Mouse (Mus musculus) MEL (cell line): Measurements from ENCODE around the gene Chrdl1. TPM values are rescaled to one million over a fixed set of nuclear protein-coding genes. Genes with fewer than 3 reads are reported as not detected.

Experiments
- DNase-seq: peaks from one replicate; pipeline ENCODE4 v3.0.0; 2011; ENCODE audit warnings: low read depth, low spot score
- H3K27ac ChIP-seq: 2 replicates; pipeline ENCODE4 v1.5.1; 2012; ENCODE audit warnings: low read depth, mild to moderate bottlenecking, control low read depth, low read length, moderate library complexity; ENCODE audit not compliant: control insufficient read depth
- H3K27me3 ChIP-seq, 2 experiments: fragments of 150-350 bp in 1 of 2; sonication (generic) in 1 of 2; 2 replicates each; pipeline ENCODE4 v1.6.1; 2012; ENCODE audit warnings: low read length in 2 of 2, mild to moderate bottlenecking in 2 of 2, improper control_type of control experiment in 1 of 2, moderate library complexity in 1 of 2; ENCODE audit not compliant: insufficient read depth in 2 of 2, control insufficient read depth in 1 of 2
- H3K36me3 ChIP-seq, 2 experiments: 2 replicates each; pipeline ENCODE4 v1.6.1; 2012 to 2014; ENCODE audit warnings: low read length in 2 of 2, improper control_type of control experiment in 1 of 2, inconsistent platforms in 1 of 2, mild to moderate bottlenecking in 1 of 2; ENCODE audit not compliant: insufficient read depth in 2 of 2, control insufficient read depth in 1 of 2
- H3K4me1 ChIP-seq, 2 experiments: fragments of 150-350 bp in 1 of 2; sonication (generic) in 1 of 2; 2 replicates each; pipeline ENCODE4 v1.6.1; 2012; ENCODE audit warnings: low read length in 2 of 2, improper control_type of control experiment in 1 of 2, mild to moderate bottlenecking in 1 of 2; ENCODE audit not compliant: insufficient read depth in 2 of 2, control insufficient read depth in 1 of 2
- H3K4me3 ChIP-seq, 2 experiments: fragments of 150-350 bp in 1 of 2; sonication (generic) in 1 of 2; 2 replicates each; pipeline ENCODE4 v1.5.1; 2012; ENCODE audit warnings: low read depth in 2 of 2, low read length in 2 of 2, mild to moderate bottlenecking in 2 of 2, moderate library complexity in 2 of 2, control low read depth in 1 of 2, improper control_type of control experiment in 1 of 2; ENCODE audit not compliant: control insufficient read depth in 1 of 2, insufficient read depth in 1 of 2
- H3K79me2 ChIP-seq: 2 replicates; pipeline ENCODE4 v1.6.1; 2012; ENCODE audit warnings: mild to moderate bottlenecking, low read length, moderate library complexity; ENCODE audit not compliant: control insufficient read depth, poor library complexity, insufficient read depth
- H3K9ac ChIP-seq: 2 replicates; pipeline ENCODE4 v1.6.1; 2012; ENCODE audit warnings: low read depth, mild to moderate bottlenecking, control low read depth, low read length, moderate library complexity; ENCODE audit not compliant: control insufficient read depth, poor library complexity, severe bottlenecking
- H3K9me3 ChIP-seq: fragments of 150-350 bp; sonication (generic); replicated peaks from 2 replicates; pipeline ENCODE4 v1.6.1; 2012; ENCODE audit warnings: mild to moderate bottlenecking, low read length, improper control_type of control experiment, moderate library complexity; ENCODE audit not compliant: insufficient read depth
- BHLHE40 ChIP-seq: IDR thresholded peaks from 2 replicates; pipeline ENCODE4 v1.6.1; 2012; ENCODE audit warnings: low read depth, mild to moderate bottlenecking, inconsistent platforms, low read length, improper control_type of control experiment, borderline replicate concordance
- CHD1 ChIP-seq: IDR thresholded peaks from 2 replicates; pipeline ENCODE4 v1.6.1; 2012; ENCODE audit warnings: low read depth, mild to moderate bottlenecking, inconsistent platforms, low read length, improper control_type of control experiment
- ELF1 ChIP-seq: IDR thresholded peaks from 2 replicates; pipeline ENCODE4 v1.6.1; 2014; ENCODE audit warnings: low read depth, mild to moderate bottlenecking, inconsistent platforms, low read length, improper control_type of control experiment, moderate library complexity
- EP300 ChIP-seq, 2 experiments: IDR thresholded peaks; 2 replicates each; pipeline ENCODE4 v1.6.1; 2011; ENCODE audit warnings: improper control_type of control experiment in 2 of 2, low read length in 2 of 2, low read depth in 1 of 2, mild to moderate bottlenecking in 1 of 2
- ETS1 ChIP-seq: IDR thresholded peaks from 2 replicates; pipeline ENCODE4 v1.6.1; 2012; ENCODE audit warnings: low read depth, mild to moderate bottlenecking, inconsistent platforms, low read length, improper control_type of control experiment, moderate library complexity
- HCFC1 ChIP-seq: IDR thresholded peaks from 2 replicates; pipeline ENCODE4 v1.6.1; 2012; ENCODE audit warnings: low read depth, mild to moderate bottlenecking, inconsistent platforms, low read length, improper control_type of control experiment, moderate library complexity
- JUND ChIP-seq: IDR thresholded peaks from 2 replicates; pipeline ENCODE4 v1.6.1; 2011; ENCODE audit warnings: low read depth, mild to moderate bottlenecking, improper control_type of control experiment, low read length
- KAT2A ChIP-seq: conservative IDR thresholded peaks from 2 replicates; pipeline ENCODE4 v1.6.1; 2012; ENCODE audit warnings: low read depth, low read length, improper control_type of control experiment, inconsistent platforms
- MAX ChIP-seq: IDR thresholded peaks from 2 replicates; pipeline ENCODE4 v1.6.1; 2011; ENCODE audit warnings: low read length, improper control_type of control experiment
- MEF2A ChIP-seq: IDR thresholded peaks from 2 replicates; pipeline ENCODE4 v1.6.1; 2014; ENCODE audit warnings: low read depth, mild to moderate bottlenecking, inconsistent platforms, low read length, improper control_type of control experiment; ENCODE audit not compliant: poor library complexity, insufficient replicate concordance, severe bottlenecking; ENCODE audit errors: extremely low read depth
- MXI1 ChIP-seq: IDR thresholded peaks from 2 replicates; pipeline ENCODE4 v1.6.1; 2011; ENCODE audit warnings: mild to moderate bottlenecking, low read depth, low read length, improper control_type of control experiment
- MYB ChIP-seq: IDR thresholded peaks from 2 replicates; pipeline ENCODE4 v1.6.1; 2011; ENCODE audit warnings: mild to moderate bottlenecking, low read depth, low read length, improper control_type of control experiment
- MYC ChIP-seq: IDR thresholded peaks from 2 replicates; pipeline ENCODE4 v1.6.1; 2011; ENCODE audit warnings: low read depth, mild to moderate bottlenecking, low read length, improper control_type of control experiment, moderate library complexity
- NELFE ChIP-seq: IDR thresholded peaks from 2 replicates; pipeline ENCODE4 v1.6.1; 2011; ENCODE audit warnings: low read depth, low read length, improper control_type of control experiment
- NRF1 ChIP-seq: IDR thresholded peaks from 2 replicates; pipeline ENCODE4 v1.6.1; 2014; ENCODE audit warnings: low read depth, mild to moderate bottlenecking, inconsistent platforms, low read length, improper control_type of control experiment, moderate library complexity; ENCODE audit not compliant: poor library complexity, insufficient read depth, severe bottlenecking
- POLR2A ChIP-seq, 2 experiments: IDR thresholded peaks; 2 replicates each; pipeline ENCODE4 v1.6.1; 2011 to 2012; ENCODE audit warnings: low read length in 2 of 2, mild to moderate bottlenecking in 2 of 2, control low read depth in 1 of 2, improper control_type of control experiment in 1 of 2, low read depth in 1 of 2, moderate library complexity in 1 of 2; ENCODE audit not compliant: control insufficient read depth in 1 of 2, insufficient read depth in 1 of 2, poor library complexity in 1 of 2
- POLR2AphosphoS5 ChIP-seq: IDR thresholded peaks from 2 replicates; pipeline ENCODE4 v1.6.1; 2012; ENCODE audit warnings: low read depth, borderline replicate concordance, mild to moderate bottlenecking, inconsistent platforms, low read length, moderate library complexity, mixed read lengths
- RCOR1 ChIP-seq: IDR thresholded peaks from 2 replicates; pipeline ENCODE4 v1.6.1; 2012; ENCODE audit warnings: low read depth, mild to moderate bottlenecking, inconsistent platforms, low read length, improper control_type of control experiment
- SIN3A ChIP-seq: IDR thresholded peaks from 2 replicates; pipeline ENCODE4 v1.6.1; 2012; ENCODE audit warnings: low read length, improper control_type of control experiment, inconsistent platforms
- TAL1 ChIP-seq: IDR thresholded peaks from 2 replicates; pipeline ENCODE4 v1.6.1; 2012; ENCODE audit warnings: mild to moderate bottlenecking, inconsistent platforms, low read length, moderate library complexity, mixed read lengths
- UBTF ChIP-seq: IDR thresholded peaks from 2 replicates; pipeline ENCODE4 v1.6.1; 2012; ENCODE audit warnings: low read depth, mild to moderate bottlenecking, inconsistent platforms, low read length, improper control_type of control experiment, moderate library complexity, borderline replicate concordance; ENCODE audit not compliant: insufficient read depth
- USF1 ChIP-seq: IDR thresholded peaks from 2 replicates; pipeline ENCODE4 v1.6.1; 2014; ENCODE audit warnings: low read depth, mild to moderate bottlenecking, inconsistent platforms, low read length, improper control_type of control experiment, moderate library complexity
- USF2 ChIP-seq, 2 experiments: IDR thresholded peaks; 2 replicates each; pipeline ENCODE4 v1.6.1; 2011 to 2012; ENCODE audit warnings: improper control_type of control experiment in 2 of 2, low read length in 2 of 2, borderline replicate concordance in 1 of 2, inconsistent platforms in 1 of 2, low read depth in 1 of 2, mild to moderate bottlenecking in 1 of 2; ENCODE audit not compliant: insufficient read depth in 1 of 2
- ZMIZ1 ChIP-seq: IDR thresholded peaks from 2 replicates; pipeline ENCODE4 v1.6.1; 2012; ENCODE audit warnings: low read depth, mild to moderate bottlenecking, inconsistent platforms, low read length, improper control_type of control experiment, moderate library complexity
- polyA plus RNA-seq, 2 experiments: library from polyadenylated mRNA; stranded (reverse) in 1 of 2; unstranded in 1 of 2; fragments of >175 nt in 1 of 2; fragments of >200 nt in 1 of 2; gene quantifications; 2 replicates each; pipeline versions ENCODE4 v1.2.1 to v1.2.4; 2012; ENCODE audit warnings: low replicate concordance in 2 of 2, low read depth in 1 of 2; ENCODE audit not compliant: insufficient read length in 2 of 2, insufficient read depth in 1 of 2, missing spikeins in 1 of 2
- total RNA-seq: library from RNA; depleted of rRNA; stranded (reverse); fragments of 300-350 nt; gene quantifications from 2 replicates; pipeline ENCODE4 v1.2.3, GENCODE M21; 2012

The Chrdl1 gene
- total and polyA plus RNA-seq, 3 experiments, result not detected

GRCm38 (mm10) chrX:143347227-143347626 lies 46.8 kb downstream of the Chrdl1 start:
- no peak for TF ChIP-seq HCFC1
- TF ChIP-seq TAL1, result no peak
- no peak for TF ChIP-seq ETS1
- no peak for TF ChIP-seq JUND
- TF ChIP-seq MAX, result no peak
- TF ChIP-seq POLR2A (IDR thresholded peaks at IDR 0.05; ENCODE audit: control insufficient read depth in 1 of 2, insufficient read depth in 1 of 2, low read depth in 1 of 2, low read length in 2 of 2, poor library complexity in 1 of 2), result no peak
- no peak for TF ChIP-seq BHLHE40
- no peak for TF ChIP-seq USF2 (IDR thresholded peaks at IDR 0.05; ENCODE audit: borderline replicate concordance in 1 of 2, insufficient read depth in 1 of 2, low read depth in 1 of 2, low read length in 2 of 2)
- TF ChIP-seq NELFE, result no peak
- TF ChIP-seq USF1, result no peak
- no peak for TF ChIP-seq CHD1
- TF ChIP-seq SIN3A, result no peak
- TF ChIP-seq POLR2AphosphoS5, result no peak
- TF ChIP-seq ZMIZ1, result no peak
- TF ChIP-seq NRF1, result no peak
- no peak for TF ChIP-seq MYB
- no peak for TF ChIP-seq RCOR1
- TF ChIP-seq MEF2A, result no peak
- TF ChIP-seq ELF1, result no peak
- TF ChIP-seq MYC, result no peak
- no peaks in the 10 kb centered on the region; a peak in 1 of 4 replicates for H3K27me3 ChIP-seq

GRCm38 (mm10) chrX:143346739-143347138 lies 47.3 kb downstream of the Chrdl1 start:
- H3K36me3 ChIP-seq, result no peaks in the 10 kb centered on the region
- no peaks in the 10 kb centered on the region for H3K9me3 ChIP-seq
- H3K4me1 ChIP-seq, result no peaks in the 10 kb centered on the region
- H3K4me3 ChIP-seq, result no peak overlapping the region
- TF ChIP-seq MEF2A (no peak), MAX (no peak), KAT2A (no peak), EP300 (IDR thresholded peaks at IDR 0.05; ENCODE audit: low read depth in 1 of 2, low read length in 2 of 2) (no peak), UBTF (no peak), NELFE (no peak), ELF1 (no peak), MXI1 (no peak), HCFC1 (no peak), TAL1 (no peak)
- TF ChIP-seq, all 39 proteins: peak for 0
- Histone ChIP-seq H3K79me2 (no peaks in the 10 kb centered on the region), H3K9ac (no peak overlapping the region), H3K27me3 (peaks cover 0 to 2% of the 10 kb centered on the region in 2 experiments; a peak in 2 of 4 replicates), H3K27ac (no peak overlapping the region)
- no peak for DNase-seq

More at GRCm38 (mm10) chrX:143347227-143347626, 46.8 kb downstream of the Chrdl1 start:
- Histone ChIP-seq H3K9ac (no peak overlapping the region), H3K36me3 (no peaks in the 10 kb centered on the region), H3K4me1 (no peaks in the 10 kb centered on the region), H3K27ac (no peak overlapping the region), H3K4me3 (no peak overlapping the region), H3K9me3 (no peaks in the 10 kb centered on the region), H3K79me2 (no peaks in the 10 kb centered on the region)
- DNase-seq, result no peak
